Mouse (Mus musculus) G1E (cell line): ENCODE results near the gene Tmem184c. TPM values are rescaled to one million over a fixed set of nuclear protein-coding genes. Genes with fewer than 3 reads are reported as not detected.

Source experiments
- ATAC-seq: 2 replicates; pipeline ENCODE4 v1.8.0; 2016; ENCODE audit warnings: mild to moderate bottlenecking; ENCODE audit not compliant: insufficient number of reproducible peaks, poor library complexity, low FRiP score, severe bottlenecking; ENCODE audit errors: extremely low read depth
- DNase-seq: peaks from one replicate; pipeline ENCODE4 v3.0.0; 2012; ENCODE audit warnings: low spot score
- H3K27me3 ChIP-seq: 2 replicates; pipeline ENCODE4 v1.6.1; 2012; ENCODE audit warnings: mild to moderate bottlenecking, low read length, inconsistent platforms; ENCODE audit not compliant: insufficient read depth
- H3K36me3 ChIP-seq: replicated peaks from 2 replicates; pipeline ENCODE3; 2012; ENCODE audit warnings: mild to moderate bottlenecking, inconsistent platforms
- H3K4me1 ChIP-seq: 2 replicates; pipeline ENCODE4 v1.6.1; 2012; ENCODE audit warnings: low read depth, low read length, inconsistent platforms, mixed read lengths; ENCODE audit not compliant: insufficient read depth
- H3K4me3 ChIP-seq: 2 replicates; pipeline ENCODE4 v1.5.1; 2012; ENCODE audit warnings: low read depth, mild to moderate bottlenecking, inconsistent platforms, low read length, moderate library complexity, mixed read lengths
- H3K9me3 ChIP-seq: replicated peaks from 2 replicates; pipeline ENCODE4 v1.6.1; 2012; ENCODE audit warnings: inconsistent platforms
- CTCF ChIP-seq: IDR thresholded peaks from 2 replicates; pipeline ENCODE4 v1.5.1; 2012; ENCODE audit warnings: low read depth, low read length, inconsistent platforms, mixed read lengths
- GATA1 ChIP-seq: IDR thresholded peaks from 2 replicates; pipeline ENCODE4 v1.6.1; 2012; ENCODE audit warnings: borderline replicate concordance, low read length, inconsistent platforms, mixed read lengths
- GATA2 ChIP-seq: IDR thresholded peaks from 2 replicates; pipeline ENCODE4 v1.6.1; 2012; ENCODE audit warnings: low read depth, low read length, inconsistent platforms, borderline replicate concordance
- POLR2AphosphoS5 ChIP-seq: IDR thresholded peaks from 2 replicates; pipeline ENCODE4 v1.6.1; 2012; ENCODE audit warnings: low read depth, low read length, inconsistent platforms; ENCODE audit not compliant: insufficient replicate concordance
- TAL1 ChIP-seq: conservative IDR thresholded peaks from 2 replicates; pipeline ENCODE4 v1.6.1; 2012; ENCODE audit warnings: low read depth, low read length, inconsistent platforms, mixed read lengths
- polyA plus RNA-seq: library from polyadenylated mRNA; stranded (reverse); fragments of >175 nt; gene quantifications from 2 replicates; pipeline ENCODE4 v1.2.3, GENCODE M21; 2012
- total RNA-seq, 2 experiments: library from RNA; stranded (forward) in 1 of 2; stranded (reverse) in 1 of 2; fragments of 200-1000 nt in 1 of 2; fragments of >200 nt in 1 of 2; fragmentation: Nextera tagmentation in 1 of 2; gene quantifications; 2 replicates each; pipeline ENCODE4 v1.2.3; 2014 to 2017

Gene Tmem184c
- total and polyA plus RNA-seq, 3 experiments = 4.9 to 39.1 (median 29.8) TPM

DNA sequence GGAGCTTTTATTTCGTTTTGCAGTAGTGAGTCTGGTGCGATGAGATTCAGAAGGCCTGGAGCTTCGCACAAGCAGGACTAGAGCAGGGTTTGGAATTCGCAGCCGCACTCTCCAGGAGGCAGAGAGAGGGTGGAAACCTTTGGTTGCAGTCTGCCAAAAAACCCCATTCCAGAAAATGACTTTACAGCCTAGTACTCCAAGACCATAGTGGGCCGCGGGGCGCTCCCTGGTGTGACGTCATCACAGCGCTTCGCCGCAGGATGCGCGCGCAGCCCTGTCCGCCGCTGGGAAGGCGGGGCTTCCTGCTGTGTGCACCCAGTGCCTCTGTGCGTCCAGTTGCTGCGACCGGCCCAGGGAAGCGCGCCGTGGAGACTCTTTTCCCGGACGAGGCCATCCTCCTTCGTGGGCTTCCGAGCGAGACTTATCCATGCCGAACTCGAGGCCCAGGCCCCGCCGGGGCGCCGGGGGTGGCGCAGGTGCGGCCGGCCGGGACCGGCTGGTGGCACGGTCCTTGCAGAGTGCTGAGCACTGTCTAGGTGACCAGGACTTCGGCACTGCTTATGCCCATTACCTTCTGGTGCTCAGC, 61.3 kb downstream of the Tmem184c start, which contains the start of gene Prmt9:
TSS of gene Prmt9 (plus strand) at position 277 of the 586 bp plus-strand sequence.
- Histone ChIP-seq H3K4me3 (peak within 1 kb of the TSS; percentile 93), H3K27me3 (no peaks in the 10 kb centered on the region), H3K36me3 (peaks cover 32% of the 10 kb centered on the region), H3K9me3 (peaks cover 13% of the 10 kb centered on the region), H3K4me1 (peaks cover 37% of the 10 kb centered on the region)
- ATAC-seq (peak; percentile 58; the same call in 1 of the 2 replicates), DNase-seq (peak; percentile 88)
- TF ChIP-seq TAL1 (no peak), GATA2 (no peak), GATA1 (no peak), POLR2AphosphoS5 (no peak), CTCF (no peak)

Other genes with a start within 250 kb of the Tmem184c start
- 22.7 and 24.4 TPM in 2 replicates for gene Arhgap10, start 92.7 kb downstream of the Tmem184c start, total RNA-seq (2014; fragmentation: Nextera tagmentation)
- 21.0 and 26.1 TPM in 2 replicates for gene Arhgap10, start 92.7 kb downstream of the Tmem184c start, total RNA-seq (2017)
- gene Arhgap10, start 92.7 kb downstream of the Tmem184c start, polyA plus RNA-seq = 20.3 and 22.9 TPM in 2 replicates
- gene Prmt9, start 61.3 kb downstream of the Tmem184c start, total RNA-seq (2014; fragmentation: Nextera tagmentation) = 30.6 and 34.9 TPM in 2 replicates
- gene Prmt9, start 61.3 kb downstream of the Tmem184c start, total RNA-seq (2017) = 35.5 and 36.8 TPM in 2 replicates
- gene Prmt9, start 61.3 kb downstream of the Tmem184c start, polyA plus RNA-seq = 5.5 and 6.2 TPM in 2 replicates
- 0.39 TPM in 1 of 2 replicates, not detected in the other for gene Ednra, start 113.8 kb upstream of the Tmem184c start, total RNA-seq (2014; fragmentation: Nextera tagmentation)
- 0.06 and 0.11 TPM in 2 replicates for gene Ednra, start 113.8 kb upstream of the Tmem184c start, total RNA-seq (2017)
- gene Ednra, start 113.8 kb upstream of the Tmem184c start, polyA plus RNA-seq = not detected in 2 replicates